Mouse (Mus musculus) right cerebral cortex, postnatal 25 days (tissue): ENCODE data around the gene Gpr1.
"Not testable (repeated sequence)": the region's sequence is repeated elsewhere in the genome, so short reads cannot be mapped to it uniquely, and the experiment has no call there.

Source experiments
- DNase-seq: peaks from one replicate; pipeline ENCODE4 v3.0.0; 2022

Gpr1 gene

DNA sequence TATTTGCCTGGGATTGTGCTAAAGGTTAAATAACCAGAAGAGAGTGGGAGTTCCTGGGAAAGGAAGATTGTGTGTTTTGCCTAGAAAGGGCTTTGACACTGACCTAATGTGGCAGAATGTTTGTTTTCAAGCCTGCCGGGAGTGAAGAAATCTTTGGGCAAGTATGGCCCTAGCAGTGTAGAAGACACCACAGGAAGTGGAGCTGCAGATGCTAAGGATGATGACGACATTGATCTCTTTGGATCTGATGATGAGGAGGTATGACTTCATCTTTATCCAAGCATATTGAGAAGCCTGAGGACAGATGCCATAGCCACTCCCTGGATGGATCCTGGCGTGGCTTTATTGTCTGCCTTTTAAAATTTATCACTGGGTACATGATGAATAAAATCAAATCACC, 36.0 kb downstream of the Gpr1 start:
- no peak for DNase-seq

DNA sequence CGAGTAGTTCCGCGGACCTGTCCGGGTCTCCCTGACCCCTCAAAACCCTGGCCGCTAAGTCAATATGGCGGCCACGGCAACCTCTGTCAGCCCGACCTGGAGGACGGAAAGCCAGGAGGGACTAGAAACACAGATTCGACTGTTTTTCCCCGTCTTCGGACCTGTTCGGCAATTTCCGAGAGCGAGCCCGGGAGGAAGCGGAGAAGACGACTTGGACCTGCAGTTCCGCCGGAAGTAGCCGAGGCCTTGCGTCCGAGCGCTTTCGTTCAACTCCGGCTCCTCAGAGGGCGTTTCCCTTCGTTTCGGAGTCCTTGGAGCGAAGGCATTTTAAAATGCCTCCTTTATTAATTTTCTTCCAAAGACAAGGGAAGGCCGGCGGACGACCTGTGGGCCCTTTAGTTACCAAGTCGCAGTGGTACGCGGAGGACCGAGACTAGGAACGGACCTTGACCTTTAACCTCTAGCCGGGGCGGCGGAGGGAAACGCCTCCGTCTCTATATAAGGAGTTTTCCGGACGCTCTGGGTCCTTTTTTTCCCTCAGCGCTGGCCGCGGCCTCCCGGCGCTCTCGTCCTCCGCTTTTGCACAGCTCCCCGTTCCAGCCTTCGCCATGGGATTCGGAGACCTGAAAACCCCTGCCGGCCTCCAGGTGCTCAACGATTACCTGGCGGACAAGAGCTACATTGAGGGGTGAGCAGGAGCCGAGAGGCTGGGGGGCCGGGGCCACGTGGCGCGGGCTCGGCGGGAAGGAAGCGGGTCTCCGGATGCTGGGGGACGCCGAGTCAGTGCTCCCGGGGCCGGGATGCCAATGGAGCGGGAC, 37.5 kb downstream of the Gpr1 start, which contains the start of the genes Eef1b2 and Ndufs1:
Gene Eef1b2 (plus strand): TSS at position 222 of the 818 bp plus-strand sequence.
Gene Ndufs1 (minus strand): TSS at position 230 of the 818 bp plus-strand sequence.
- peak; percentile 97 for DNase-seq

DNA sequence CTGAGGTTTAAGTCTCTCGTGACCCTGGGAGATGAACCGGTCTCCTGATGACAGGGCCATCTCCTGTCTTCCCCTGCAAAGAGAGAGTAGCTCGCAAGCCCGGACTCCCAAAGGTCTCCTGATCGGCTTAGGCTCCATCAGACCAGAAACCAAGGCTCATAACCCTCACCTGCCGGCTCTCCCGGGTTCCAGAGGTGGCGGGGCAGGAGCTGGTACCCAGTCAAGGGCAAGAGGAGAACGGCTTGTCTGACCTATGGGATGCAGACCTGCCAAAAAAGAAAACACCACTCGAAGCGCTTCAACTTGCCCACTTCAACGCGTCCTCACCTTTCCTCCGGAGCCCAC, 38.1 kb downstream of the Gpr1 start:
- no peak for DNase-seq

DNA sequence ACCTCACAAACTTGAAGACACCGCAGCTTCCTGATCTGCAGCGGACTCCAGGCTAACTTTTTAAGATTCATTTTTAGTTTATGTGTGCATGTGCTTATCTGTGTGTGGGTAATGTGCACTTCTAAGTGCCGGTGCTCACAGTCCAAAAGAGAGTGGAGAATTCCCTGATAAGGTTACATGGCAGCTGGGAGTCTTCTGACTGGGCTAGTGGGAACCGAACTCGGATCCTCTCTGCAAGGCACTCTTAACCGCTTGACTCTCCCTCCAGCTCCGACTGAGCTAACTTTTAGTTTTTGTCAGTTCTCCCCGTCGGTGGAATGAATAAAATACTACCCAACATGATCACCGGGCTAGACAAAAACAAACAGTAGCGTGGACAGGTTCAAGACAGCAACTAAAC, 38.5 kb downstream of the Gpr1 start:
- DNase-seq: no peak

DNA sequence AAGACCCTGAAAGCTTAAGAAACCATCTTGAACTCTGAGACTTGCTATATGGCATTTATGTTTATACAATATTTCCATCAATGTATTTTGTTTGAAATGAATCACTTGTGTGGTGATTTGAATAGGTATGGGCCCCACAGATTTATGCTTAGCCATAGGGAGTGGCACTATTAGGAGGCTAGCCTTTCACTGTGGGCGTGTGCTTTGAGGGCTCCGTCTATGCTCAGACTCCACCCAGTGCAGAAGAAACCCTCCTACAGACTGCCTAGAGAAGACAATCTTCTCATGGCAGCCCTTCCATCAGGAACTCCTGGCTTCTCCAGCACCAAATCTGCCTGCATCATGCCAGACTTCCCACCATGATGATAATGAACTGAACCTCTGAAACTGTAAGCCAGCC, 45.7 kb downstream of the Gpr1 start:
- DNase-seq: no peak

DNA sequence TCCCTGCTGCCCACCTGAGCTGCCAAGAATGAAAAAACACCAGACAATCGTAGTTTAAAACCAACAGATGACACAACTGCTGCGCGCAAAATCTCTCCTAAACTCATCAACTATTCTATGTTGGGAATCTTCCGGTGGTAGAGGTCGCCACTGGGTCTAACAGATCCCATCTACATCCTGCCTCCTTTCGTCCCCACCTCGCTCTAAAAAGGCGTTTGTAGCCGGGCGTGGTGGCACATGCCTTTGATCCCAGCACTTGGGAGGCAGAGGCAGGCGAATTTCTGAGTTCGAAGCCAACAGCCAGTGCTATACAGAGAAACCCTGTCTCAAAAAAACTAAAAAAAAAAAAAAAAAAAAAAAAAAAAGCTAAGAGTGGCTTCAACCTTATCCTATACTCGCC, 74.1 kb downstream of the Gpr1 start:
- no peak for DNase-seq

DNA sequence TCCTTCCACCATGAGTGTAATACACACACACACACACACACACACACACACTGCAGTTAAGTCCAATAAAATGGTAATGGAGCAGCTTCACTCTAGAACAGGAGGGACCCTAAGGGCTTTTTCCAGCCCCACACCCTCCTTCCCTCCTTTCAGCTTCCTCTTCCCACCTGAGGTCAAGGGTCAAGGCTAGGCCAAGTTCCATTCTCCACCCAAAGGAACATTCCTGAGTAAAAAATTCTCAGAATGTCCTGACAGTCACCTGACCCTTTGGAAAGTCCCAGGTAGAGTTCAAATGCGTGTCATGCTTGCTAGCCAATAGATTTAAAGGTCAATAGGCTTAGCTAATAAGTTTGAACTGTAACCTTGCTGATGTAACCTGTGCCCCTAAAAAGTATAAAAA, 75.8 kb downstream of the Gpr1 start:
- not testable (repeated sequence) for DNase-seq

DNA sequence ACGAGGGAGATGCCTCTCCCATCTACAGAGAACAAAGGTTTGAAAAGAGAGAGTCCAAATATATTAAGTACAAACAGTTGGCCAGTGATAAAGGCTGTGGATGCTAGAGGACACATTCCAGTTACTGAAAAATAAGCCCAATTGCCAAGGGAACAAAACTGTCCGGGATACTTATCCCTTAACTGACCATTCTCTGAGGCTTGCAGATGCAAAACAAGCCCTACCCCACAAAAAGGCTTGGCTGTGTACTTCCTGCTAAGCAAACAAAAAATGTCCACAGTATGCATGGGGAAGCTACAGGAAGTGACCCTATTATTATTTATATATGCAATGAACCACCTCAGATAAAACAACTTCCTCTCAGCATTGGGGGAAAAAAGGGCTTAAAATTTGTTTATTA, 76.4 kb downstream of the Gpr1 start:
- no peak for DNase-seq

DNA sequence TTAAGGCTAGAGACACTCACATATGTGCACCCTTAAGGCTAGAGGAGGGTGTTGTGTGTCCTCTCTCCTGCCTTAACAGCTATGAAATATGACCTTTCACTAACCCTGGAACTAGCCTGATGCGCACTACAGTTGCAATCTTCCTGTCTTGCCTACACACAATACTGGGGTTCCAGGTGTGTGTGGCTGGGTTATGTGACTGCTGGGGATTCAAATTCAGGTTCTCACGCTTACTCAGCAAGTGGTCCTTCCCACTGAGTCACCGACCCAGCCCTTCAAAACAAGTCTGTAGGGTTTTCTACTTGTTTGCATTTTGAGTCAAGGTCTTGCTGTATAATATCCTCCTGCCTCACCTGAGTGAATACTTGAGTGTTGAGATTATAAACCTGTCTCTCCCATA, 79.8 kb downstream of the Gpr1 start:
- DNase-seq: no peak
